Mouse (Mus musculus): ENCODE results near the gene Asap3. TPM values are rescaled to one million over a fixed set of nuclear protein-coding genes. Genes with fewer than 3 reads are reported as not detected.

The Asap3 gene
- 1 to 10 TPM; 7.6 to 9.1 TPM for total RNA-seq (2021)
- long read RNA-seq, experiment 1, full-length matches to known transcripts = 9 of 13 reads
- long read RNA-seq, experiment 1, partial matches to known transcripts = 2 of 13 reads
- long read RNA-seq, experiment 1, other reads (novel, unspliced or antisense) = 2 of 13 reads
- long read RNA-seq, experiment 2, full-length matches to known transcripts = 3 of 8 reads
- long read RNA-seq, experiment 2, partial matches to known transcripts = 1 of 8 reads
- long read RNA-seq, experiment 2, other reads (novel, unspliced or antisense) = 4 of 8 reads

DNA sequence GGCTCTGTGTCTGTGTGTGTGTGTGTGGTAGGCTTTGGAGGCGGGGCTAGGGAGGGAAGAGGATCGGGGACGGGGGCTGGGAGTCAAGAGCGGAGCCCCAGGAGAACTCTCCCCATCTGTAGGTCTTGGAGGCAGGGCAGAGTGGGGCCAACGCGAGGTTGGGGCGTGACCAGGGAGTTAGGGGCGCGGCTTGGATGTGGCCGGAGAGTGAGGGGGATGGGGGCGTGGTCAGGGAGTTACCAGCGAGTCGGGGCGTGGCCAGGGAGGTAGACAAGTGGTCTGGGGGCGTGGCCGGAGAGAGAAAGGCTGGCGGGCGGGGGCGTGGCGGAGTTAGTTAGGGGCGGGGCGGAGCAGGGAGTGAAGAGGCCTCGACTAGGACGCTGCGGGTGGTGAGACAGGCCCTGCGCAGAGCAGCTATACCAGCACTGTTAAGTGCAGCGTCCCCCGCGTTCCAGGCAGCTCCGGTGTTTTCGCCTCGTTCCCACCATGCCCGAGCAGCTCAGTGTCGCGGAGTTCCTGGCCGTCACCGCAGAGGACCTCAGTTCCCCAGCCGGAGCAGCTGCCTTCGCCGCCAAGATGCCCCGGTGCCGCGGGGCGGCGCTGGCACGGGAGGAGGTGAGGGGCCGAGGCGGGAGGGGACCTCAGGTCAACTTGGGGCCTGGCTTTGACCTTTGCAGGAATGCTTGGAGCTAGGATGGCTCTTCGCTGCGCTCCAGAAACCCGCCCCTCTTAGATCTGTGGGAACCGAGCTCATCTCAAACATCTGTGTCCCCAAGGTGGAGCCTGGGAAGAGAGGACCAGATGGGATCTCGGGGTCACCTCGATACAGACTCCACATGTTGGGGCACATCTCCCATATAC, at the start of gene Asap3:
Gene Asap3 (plus strand): TSS at position 333 of the 861 bp plus-strand sequence.
- DNase-seq = peak; percentile 97 to 98

DNA sequence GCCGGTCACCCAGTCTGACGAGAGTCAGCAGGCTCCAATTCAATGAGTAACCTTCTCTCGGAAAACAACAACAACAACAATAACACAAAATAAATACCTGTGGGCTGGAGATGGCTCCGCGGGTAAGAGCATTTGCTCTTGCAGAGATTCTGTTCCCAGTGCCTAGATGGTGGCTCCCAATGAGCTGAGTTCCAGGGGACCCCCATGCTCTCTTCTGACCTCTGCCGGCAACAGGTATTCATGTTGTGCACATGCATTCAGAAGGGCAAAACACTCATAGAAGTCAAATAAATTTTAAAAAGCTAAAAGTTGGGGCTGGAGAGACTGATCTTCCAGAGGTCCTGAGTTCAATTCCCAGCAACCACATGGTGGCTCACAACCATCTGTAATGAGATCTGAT, 47.7 kb upstream of the Asap3 start:
- no peak for DNase-seq

DNA sequence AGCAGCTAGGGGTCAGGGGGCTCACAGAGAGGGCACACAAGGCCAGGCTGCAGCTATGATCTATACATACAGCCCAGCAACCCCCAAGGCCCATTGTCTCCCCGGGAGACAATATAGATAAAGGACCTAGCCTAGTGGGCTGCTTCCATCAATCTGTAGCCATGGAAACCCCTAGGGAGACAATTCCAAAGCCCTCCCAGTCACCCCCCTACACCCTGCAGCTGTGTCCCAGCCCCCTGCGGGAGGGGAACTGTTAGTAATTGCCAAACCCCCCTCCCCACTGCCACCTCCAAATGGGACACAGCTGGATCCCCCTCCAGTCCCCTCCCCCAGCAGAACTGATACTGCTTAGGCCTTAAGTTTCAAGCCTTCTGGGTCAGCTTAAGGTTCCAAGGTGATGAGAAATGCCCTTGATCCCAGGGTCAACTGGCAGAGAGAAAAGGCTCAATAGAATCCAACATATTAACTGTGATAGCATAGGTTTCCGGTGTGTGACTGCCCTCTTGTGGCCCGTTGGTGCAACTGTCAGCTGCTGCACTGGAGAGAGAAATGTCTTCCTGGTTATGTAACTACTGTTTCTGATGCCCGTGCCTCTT, 46.3 kb upstream of the Asap3 start:
- peak; percentile 75 to 85 for DNase-seq

DNA sequence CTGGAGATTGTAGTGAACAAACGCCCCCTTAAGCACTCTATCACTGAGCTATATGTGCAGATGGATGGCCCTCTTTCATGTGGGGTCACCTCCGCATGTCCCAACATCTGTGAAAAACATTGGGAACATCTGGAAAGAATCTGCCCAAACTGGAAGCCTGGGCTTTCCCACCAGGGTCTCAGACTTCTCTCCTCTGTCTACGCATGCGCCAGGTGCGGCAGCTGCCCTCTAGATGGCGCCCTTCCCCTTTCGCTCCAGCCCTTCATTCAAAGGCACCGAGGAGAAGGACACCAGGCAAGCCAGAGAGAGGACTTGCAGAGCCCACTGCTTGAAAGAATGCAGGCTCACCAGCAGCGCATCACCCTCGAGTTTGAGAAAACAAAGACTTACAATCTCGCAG, 42.7 kb upstream of the Asap3 start:
- peak; percentile 86 to 92 for DNase-seq

GRCm38 (mm10) chr4:136164981-136165380, 41.2 kb upstream of the Asap3 start:
- DNase-seq = no peak

GRCm38 (mm10) chr4:136167701-136168100, 38.5 kb upstream of the Asap3 start:
- DNase-seq = no peak

- DNase-seq = no peak
Observed at GRCm38 (mm10) chr4:136170401-136170800, 35.8 kb upstream of the Asap3 start.

DNA sequence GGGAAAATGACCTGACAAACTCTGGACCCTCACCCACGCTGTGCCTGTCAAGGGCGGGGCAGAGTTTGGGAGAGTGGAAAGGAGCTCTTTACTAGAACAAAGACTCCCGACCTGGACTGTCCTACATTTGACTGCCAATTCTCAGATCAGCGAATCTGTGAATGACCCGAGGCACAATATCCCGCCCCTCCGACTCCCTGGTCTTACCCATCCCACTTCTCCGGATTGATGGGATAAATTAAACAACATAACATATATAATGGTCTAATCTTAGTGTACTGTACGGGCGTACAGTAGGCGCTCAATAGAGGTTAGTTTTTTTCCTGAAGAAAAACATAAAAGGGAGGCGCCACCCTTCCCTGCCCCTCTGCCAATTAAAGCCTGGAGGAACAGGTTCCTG, 34.7 kb upstream of the Asap3 start:
- no peak for DNase-seq

- DNase-seq = peak; percentile 69 to 77
Observed at GRCm38 (mm10) chr4:136172011-136172541, 34.1 kb upstream of the Asap3 start, which contains the start of gene E2f2. E2f2 (plus strand) TSS chr4:136172394.

GRCm38 (mm10) chr4:136172542-136173209, 33.5 kb upstream of the Asap3 start:
- peak; percentile 59 to 61 for DNase-seq

DNA sequence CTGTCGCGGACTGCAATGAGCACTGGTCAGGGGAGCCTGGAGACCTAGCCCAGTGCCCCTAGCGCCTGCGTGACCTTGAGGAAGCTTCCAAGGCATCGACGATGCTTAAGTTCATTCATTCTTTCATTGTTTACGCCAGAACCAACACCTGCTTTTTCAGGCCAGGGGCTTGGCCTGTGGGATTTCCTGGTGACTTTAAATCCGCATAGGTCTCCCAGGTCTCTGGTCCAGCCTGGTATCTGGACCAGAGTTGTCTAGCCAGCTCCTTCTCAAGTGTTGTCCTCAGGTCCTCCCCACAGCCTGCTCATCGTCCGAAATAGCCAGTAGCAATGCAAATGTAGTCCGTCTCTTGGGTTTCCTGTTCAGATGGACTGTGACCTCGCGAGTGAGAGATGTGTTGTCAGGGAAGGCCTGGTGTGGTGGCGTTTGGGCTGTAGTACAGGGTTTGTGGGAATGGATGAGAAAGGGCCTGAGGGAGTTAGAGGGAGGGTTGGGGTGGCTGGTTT, 32.9 kb upstream of the Asap3 start:
- no peak for DNase-seq

- DNase-seq = peak in 1 of 2 experiments; percentile 28
Observed at GRCm38 (mm10) chr4:136174216-136175193, 31.7 kb upstream of the Asap3 start.

GRCm38 (mm10) chr4:136176022-136176552, 30.1 kb upstream of the Asap3 start:
- DNase-seq = no peak

GRCm38 (mm10) chr4:136177244-136177611, 28.9 kb upstream of the Asap3 start:
- DNase-seq = peak; percentile 54 to 78

GRCm38 (mm10) chr4:136177612-136178474, 28.3 kb upstream of the Asap3 start:
- DNase-seq = peak; percentile 62 to 74

GRCm38 (mm10) chr4:136178475-136178921, 27.7 kb upstream of the Asap3 start:
- DNase-seq = no peak

DNA sequence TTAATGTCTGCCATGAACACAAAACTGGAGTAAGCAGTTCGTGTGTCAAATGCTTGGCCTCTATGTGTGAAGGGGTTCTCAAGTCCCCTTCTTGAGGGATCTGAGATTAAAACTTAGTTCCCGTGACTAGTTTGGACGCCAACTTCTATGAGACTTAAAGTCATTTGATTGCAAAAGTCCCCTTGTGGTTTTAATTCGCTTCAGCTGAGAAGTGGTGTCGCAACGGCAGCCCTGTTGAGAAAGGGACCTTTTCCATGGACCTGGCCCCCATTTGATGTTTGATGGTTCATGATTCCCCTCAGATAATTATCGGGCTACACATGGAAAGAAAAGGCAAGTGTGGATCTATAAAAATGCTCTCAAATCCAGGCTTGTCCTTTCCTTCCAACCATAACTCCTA, 26.7 kb upstream of the Asap3 start:
- DNase-seq = no peak

DNA sequence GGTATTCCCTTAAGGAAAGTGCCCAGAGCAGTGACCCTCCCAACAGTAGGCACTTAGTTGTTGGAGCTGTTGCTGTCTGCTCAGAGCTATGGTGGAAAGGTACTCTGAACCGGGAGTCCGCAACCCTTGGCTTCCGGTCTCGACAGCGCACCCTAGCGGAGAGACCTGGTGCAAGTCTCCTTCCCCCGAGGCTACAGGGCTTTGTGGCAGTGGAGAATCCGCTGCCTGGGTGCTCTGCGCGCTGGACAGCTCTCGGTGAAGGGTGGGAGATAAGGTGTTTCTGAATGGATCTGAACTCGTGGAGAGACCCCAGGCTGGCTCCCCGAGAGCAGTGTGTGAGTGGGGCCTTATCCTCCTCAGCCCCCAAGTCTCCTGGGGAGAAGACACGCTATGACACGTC, 26.2 kb upstream of the Asap3 start:
- DNase-seq = peak; percentile 89 to 92

All from heart, adult 18-20 months (tissue).